Mouse (Mus musculus) brain, embryonic 14.5 days (tissue): ENCODE measurements around the gene Mctp2.

Experiments
- CTCF ChIP-seq: fragments of 200-500 bp; IDR thresholded peaks from 2 replicates; pipeline ENCODE4 v1.5.1; 2012; ENCODE audit warnings: inconsistent platforms, mild to moderate bottlenecking, moderate library complexity, borderline replicate concordance; ENCODE audit not compliant: insufficient read depth, insufficient read length; ENCODE audit errors: extremely low read depth
- POLR2A ChIP-seq: fragments of 200-500 bp; IDR thresholded peaks from 2 replicates; pipeline ENCODE4 v1.6.1; 2012; ENCODE audit warnings: mild to moderate bottlenecking, inconsistent platforms, borderline replicate concordance; ENCODE audit not compliant: poor library complexity, insufficient read depth, insufficient read length, severe bottlenecking; ENCODE audit errors: extremely low read depth

DNA sequence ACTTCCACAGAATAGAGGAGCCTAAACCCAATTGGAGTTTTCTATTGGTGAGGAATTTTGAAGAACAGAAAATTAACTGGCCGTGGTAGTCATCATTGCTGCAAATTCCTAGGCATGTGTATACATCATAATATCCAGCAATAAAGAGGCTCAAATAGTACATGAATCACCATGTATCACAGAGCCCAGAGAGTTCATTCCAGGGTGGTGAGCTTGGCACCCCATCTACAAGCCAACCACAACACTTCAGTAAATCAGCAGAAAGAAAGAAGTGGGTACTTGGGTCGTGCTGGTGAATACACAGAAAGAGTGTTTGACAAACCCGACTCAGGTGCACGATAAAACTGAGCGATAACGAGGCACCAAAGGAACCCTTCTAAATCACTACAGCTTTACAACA lies 207.8 kb downstream of the Mctp2 start:
- TF ChIP-seq CTCF = no peak
- no peak for TF ChIP-seq POLR2A
